Comparison of ENCODE assay signal across 8 mouse cellular contexts in genomic region chr6:53067989-53068874, GRCm38 (mm10). TPM values are rescaled to one million over a fixed set of nuclear protein-coding genes. Genes with fewer than 3 reads are reported as not detected.
DNase-seq lines count a peak whose midpoint lies in the region; ATAC-seq lines count a peak whose summit lies in the region.

Gene Jazf1 (minus strand): TSS chr6:53068631.

- ATAC-seq in activated CD4-positive, CD25-positive, alpha-beta regulatory T cell, adult 4 months = peak; percentile 82
- peak; percentile 88 for ATAC-seq in megakaryocyte, adult 5-6 weeks (ENCODE audit: poor library complexity, severe bottlenecking)

- DNase-seq in cerebellum, postnatal 25 days = peak; percentile 68 to 82
- DNase-seq in gastrocnemius, postnatal 14 days = peak; percentile 41
- peak; percentile 73 for DNase-seq in induced T-regulatory cell, adult 2 months (ENCODE audit: low read depth)
- DNase-seq in left cerebral cortex, postnatal 14 days (ENCODE audit: low spot score in 2 of 2) = peak; percentile 44 to 65
- DNase-seq in right cerebral cortex, postnatal 14 days = peak; percentile 61
- no peak for DNase-seq in adipocyte (ENCODE audit: low spot score)

- intact Hi-C loops in gastrocnemius, postnatal 14 days (cut with DNase I; ENCODE audit: low total_unique reads) = no loop called here
- intact Hi-C loops in left cerebral cortex, postnatal 14 days (cut with DNase I) = loop anchor here (2.0 kb wide), 1 partner anchor 75 kb away; no protein-coding TSS in a partner anchor

RNA-seq across cellular contexts. Expression of gene Jazf1, which starts in this region (rescaled TPM):
- 1 to 10 TPM; 7.7 to 8.3 TPM for polyA plus RNA-seq in activated CD4-positive, CD25-positive, alpha-beta regulatory T cell, adult 4 months (2017; shearing (Covaris generic))
- 1 to 10 TPM; 2.2 to 2.5 TPM for total RNA-seq in gastrocnemius, postnatal 14 days (2021)
- total RNA-seq in left cerebral cortex, postnatal 14 days (2021) = 10 to 100 TPM; 54.4 to 58.0 TPM
- 4.3 and 4.6 TPM in 2 replicates for total RNA-seq in megakaryocyte, adult 5-6 weeks (2015)
- 2.2 and 2.6 TPM in 2 replicates for total RNA-seq in megakaryocyte, adult 5-6 weeks (2017)

Comparison
In these comparisons a context has a peak if more than half of its experiments do, and no peak if none do; other contexts are left out.
1. RNA of gene Jazf1 (total RNA-seq): 54.4 to 58.0 TPM in left cerebral cortex, postnatal 14 days; 2.2 to 4.6 TPM in megakaryocyte, adult 5-6 weeks and 2.2 to 2.5 TPM in gastrocnemius, postnatal 14 days; every median in the first group is over 4 times any median in the second.